Mouse (Mus musculus): ENCODE results near the gene Ppfia4. TPM values are rescaled to one million over a fixed set of nuclear protein-coding genes. Genes with fewer than 3 reads are reported as not detected.

Gene Ppfia4
- polyA plus RNA-seq, 1 experiment from 2014 or later = 10.6 TPM

DNA sequence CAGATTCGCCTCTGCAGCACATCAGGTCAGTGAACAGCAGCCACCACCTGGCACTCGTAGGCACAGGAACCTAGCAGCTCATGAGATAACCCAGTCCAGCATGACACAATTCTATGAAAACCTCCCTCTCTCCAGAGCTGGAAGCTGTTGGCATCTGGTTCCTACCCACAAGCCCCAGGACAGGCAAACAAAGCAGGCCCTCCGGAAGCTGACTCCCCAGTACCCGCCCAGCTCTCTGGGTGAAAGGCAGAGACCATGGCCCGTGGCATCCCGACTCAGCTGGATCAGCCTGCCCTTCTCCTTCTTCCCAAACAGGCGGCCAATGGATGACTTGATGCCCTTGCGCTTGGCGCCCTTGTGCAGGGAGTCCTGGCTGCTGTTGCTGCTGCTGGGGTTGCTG is 16.4 kb downstream of the Ppfia4 start:
- Histone ChIP-seq H3K4me1 (ENCODE audit: control insufficient read depth, insufficient read depth, low read length) (no peaks in the 10 kb centered on the region), H3K36me3 (ENCODE audit: control insufficient read depth, insufficient read depth) (no peaks in the 10 kb centered on the region), H3K4me3 (ENCODE audit: low read length) (no peak overlapping the region), H3K27me3 (ENCODE audit: control insufficient read depth, insufficient read depth, low read length) (no peaks in the 10 kb centered on the region), H3K4me2 (ENCODE audit: low read depth, low read length) (no peak overlapping the region), H3K27ac (ENCODE audit: low read length) (no peak overlapping the region), H3K9ac (ENCODE audit: low read length) (no peak overlapping the region), H3K9me3 (replicated peaks; ENCODE audit: control insufficient read depth, low read length) (no peaks in the 10 kb centered on the region)
- WGBS = 84% methylated on average over 9 of the region's 9 CpGs
- ATAC-seq (replicated peaks; ENCODE audit: extremely low read depth, insufficient read depth, low FRiP score) = no peak

DNA sequence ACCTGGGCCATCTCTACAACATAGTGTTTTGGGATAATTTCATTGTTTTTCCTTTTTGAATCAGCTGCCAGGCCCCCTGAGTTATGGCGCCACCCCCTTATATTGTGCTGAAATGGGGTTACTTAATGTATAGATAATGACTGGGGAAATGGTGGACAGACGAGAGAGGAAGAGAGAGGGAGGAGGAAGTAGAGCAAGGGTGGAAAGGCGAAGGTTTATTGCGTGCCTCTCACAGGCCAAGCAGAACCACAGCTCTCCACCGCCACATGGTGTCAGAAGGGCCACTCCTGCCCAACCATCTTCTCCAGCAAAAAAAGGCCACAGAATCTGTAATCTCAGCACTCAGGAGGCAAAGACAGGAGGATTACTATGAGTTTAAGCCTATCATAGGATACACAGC is 17.5 kb downstream of the Ppfia4 start:
- Histone ChIP-seq H3K9me3 (replicated peaks; ENCODE audit: control insufficient read depth, low read length) (no peaks in the 10 kb centered on the region), H3K4me3 (ENCODE audit: low read length) (no peak overlapping the region), H3K27ac (ENCODE audit: low read length) (no peak overlapping the region), H3K4me1 (ENCODE audit: control insufficient read depth, insufficient read depth, low read length) (no peaks in the 10 kb centered on the region), H3K9ac (ENCODE audit: low read length) (no peak overlapping the region), H3K27me3 (ENCODE audit: control insufficient read depth, insufficient read depth, low read length) (no peaks in the 10 kb centered on the region), H3K4me2 (ENCODE audit: low read depth, low read length) (no peak overlapping the region), H3K36me3 (ENCODE audit: control insufficient read depth, insufficient read depth) (no peaks in the 10 kb centered on the region)
- WGBS = 84% methylated on average over 5 of the region's 5 CpGs
- ATAC-seq (replicated peaks; ENCODE audit: extremely low read depth, insufficient read depth, low FRiP score) = no peak

DNA sequence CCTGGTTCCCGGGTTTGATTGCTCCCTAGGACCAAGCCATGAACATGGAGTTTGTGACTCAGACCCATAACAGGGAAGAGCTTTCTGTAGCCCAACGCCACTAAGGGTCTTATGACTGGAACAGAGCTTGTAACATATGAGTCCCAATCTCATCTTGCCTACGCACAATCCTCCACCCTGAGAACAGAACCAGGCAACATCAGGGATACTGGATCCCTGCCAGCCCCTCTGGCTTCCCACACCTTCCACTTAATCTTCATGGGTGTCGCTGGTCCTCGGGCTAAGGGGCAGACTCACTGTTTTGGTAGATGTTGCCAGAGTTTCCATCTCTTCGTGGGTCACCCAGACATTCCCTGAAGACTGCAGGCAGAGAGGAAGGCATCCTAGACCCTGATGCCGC is 21.0 kb downstream of the Ppfia4 start:
- 81% methylated on average over 7 of the region's 7 CpGs for WGBS
- Histone ChIP-seq H3K9ac (ENCODE audit: low read length) (no peak overlapping the region), H3K27ac (ENCODE audit: low read length) (no peak overlapping the region), H3K4me1 (ENCODE audit: control insufficient read depth, insufficient read depth, low read length) (no peaks in the 10 kb centered on the region), H3K4me3 (ENCODE audit: low read length) (no peak overlapping the region), H3K27me3 (ENCODE audit: control insufficient read depth, insufficient read depth, low read length) (no peaks in the 10 kb centered on the region), H3K36me3 (ENCODE audit: control insufficient read depth, insufficient read depth) (no peaks in the 10 kb centered on the region), H3K4me2 (ENCODE audit: low read depth, low read length) (no peak overlapping the region), H3K9me3 (replicated peaks; ENCODE audit: control insufficient read depth, low read length) (no peaks in the 10 kb centered on the region)
- ATAC-seq (replicated peaks; ENCODE audit: extremely low read depth, insufficient read depth, low FRiP score) = no peak

DNA sequence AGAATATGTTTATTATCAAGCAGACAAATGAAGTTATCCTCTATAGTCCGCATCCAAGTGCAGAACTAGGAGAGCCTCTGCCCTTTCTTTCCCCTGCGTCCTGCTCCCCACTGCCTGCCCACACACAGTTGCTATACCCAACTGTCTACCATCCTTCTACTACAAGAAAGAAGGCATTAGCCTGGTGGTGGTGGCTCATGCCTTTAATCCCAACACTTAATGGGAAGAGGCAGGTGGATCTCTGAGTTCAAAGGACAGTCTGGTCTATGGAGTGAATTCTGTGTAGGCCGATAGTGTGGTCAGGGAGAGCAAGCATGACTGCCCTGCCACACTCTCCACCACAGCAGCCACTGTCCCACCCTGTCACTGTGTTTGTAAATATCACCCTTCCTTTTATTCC is 22.0 kb downstream of the Ppfia4 start:
- H3K4me2 ChIP-seq (ENCODE audit: low read depth, low read length) = no peak overlapping the region
- no peaks in the 10 kb centered on the region for H3K9me3 ChIP-seq (replicated peaks; ENCODE audit: control insufficient read depth, low read length)
- no peak overlapping the region for H3K27ac ChIP-seq (ENCODE audit: low read length)
- no peaks in the 10 kb centered on the region for H3K4me1 ChIP-seq (ENCODE audit: control insufficient read depth, insufficient read depth, low read length)
- no peak overlapping the region for H3K9ac ChIP-seq (ENCODE audit: low read length)
- 90% methylated on average over 3 of the region's 3 CpGs for WGBS
- H3K27me3 ChIP-seq (ENCODE audit: control insufficient read depth, insufficient read depth, low read length) = no peaks in the 10 kb centered on the region
- H3K4me3 ChIP-seq (ENCODE audit: low read length) = no peak overlapping the region
- H3K36me3 ChIP-seq (ENCODE audit: control insufficient read depth, insufficient read depth) = no peaks in the 10 kb centered on the region
- ATAC-seq (replicated peaks; ENCODE audit: extremely low read depth, insufficient read depth, low FRiP score) = no peak

DNA sequence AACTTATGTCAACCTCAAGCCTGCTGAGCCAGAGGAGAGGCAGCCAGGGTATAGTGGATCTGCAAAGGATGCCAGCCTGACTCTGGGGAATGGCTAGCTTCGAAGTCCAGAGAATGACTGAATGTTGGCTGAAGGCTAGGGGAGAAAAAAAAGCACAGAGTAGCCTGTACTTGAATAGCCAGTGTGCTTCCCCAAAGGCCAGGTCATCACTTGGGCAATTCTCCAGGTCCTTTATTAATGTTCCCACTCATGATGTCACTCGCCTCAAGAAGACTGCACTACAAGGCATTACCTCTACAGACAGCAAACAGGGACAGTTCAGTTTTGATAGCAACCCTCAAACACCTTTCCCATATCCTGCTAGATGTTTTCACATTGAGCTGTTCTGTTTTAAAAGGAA is 22.4 kb downstream of the Ppfia4 start:
- WGBS = 79% methylated on average over 2 of the region's 2 CpGs
- Histone ChIP-seq H3K4me3 (ENCODE audit: low read length) (no peak overlapping the region), H3K27me3 (ENCODE audit: control insufficient read depth, insufficient read depth, low read length) (no peaks in the 10 kb centered on the region), H3K27ac (ENCODE audit: low read length) (no peak overlapping the region), H3K9ac (ENCODE audit: low read length) (no peak overlapping the region), H3K4me1 (ENCODE audit: control insufficient read depth, insufficient read depth, low read length) (no peaks in the 10 kb centered on the region), H3K36me3 (ENCODE audit: control insufficient read depth, insufficient read depth) (no peaks in the 10 kb centered on the region), H3K9me3 (replicated peaks; ENCODE audit: control insufficient read depth, low read length) (no peaks in the 10 kb centered on the region), H3K4me2 (ENCODE audit: low read depth, low read length) (no peak overlapping the region)
- ATAC-seq (replicated peaks; ENCODE audit: extremely low read depth, insufficient read depth, low FRiP score) = no peak

DNA sequence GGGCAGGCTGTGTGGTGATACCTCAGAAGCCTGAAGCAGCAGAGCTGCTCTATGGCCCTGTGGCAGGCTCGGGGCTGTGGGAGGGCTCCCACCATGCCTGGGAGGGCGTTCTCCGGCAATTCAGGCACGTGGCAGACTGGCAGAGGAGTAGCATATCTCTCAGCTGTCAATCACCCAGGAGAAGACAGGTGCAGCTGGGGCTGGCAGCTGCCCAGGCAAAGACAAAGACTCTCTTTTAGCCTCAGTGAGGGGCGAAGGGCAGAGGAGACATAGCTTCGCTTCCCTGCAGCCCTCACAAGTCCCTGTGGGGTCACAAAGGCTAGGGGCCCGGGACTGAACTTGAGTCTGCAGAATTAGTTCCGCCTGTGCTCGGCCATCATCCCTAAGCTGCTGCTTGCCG is 25.3 kb downstream of the Ppfia4 start:
- ATAC-seq (replicated peaks; ENCODE audit: extremely low read depth, insufficient read depth, low FRiP score) = no peak
- H3K9me3 ChIP-seq (replicated peaks; ENCODE audit: control insufficient read depth, low read length) = no peaks in the 10 kb centered on the region
- no peaks in the 10 kb centered on the region for H3K36me3 ChIP-seq (ENCODE audit: control insufficient read depth, insufficient read depth)
- WGBS = 60% methylated on average over 10 of the region's 10 CpGs
- H3K4me2 ChIP-seq (ENCODE audit: low read depth, low read length) = no peak overlapping the region
- H3K4me1 ChIP-seq (ENCODE audit: control insufficient read depth, insufficient read depth, low read length) = peaks cover 15% of the 10 kb centered on the region
- no peak overlapping the region for H3K27ac ChIP-seq (ENCODE audit: low read length)
- no peak overlapping the region for H3K9ac ChIP-seq (ENCODE audit: low read length)
- no peak overlapping the region for H3K4me3 ChIP-seq (ENCODE audit: low read length)
- H3K27me3 ChIP-seq (ENCODE audit: control insufficient read depth, insufficient read depth, low read length) = no peaks in the 10 kb centered on the region

DNA sequence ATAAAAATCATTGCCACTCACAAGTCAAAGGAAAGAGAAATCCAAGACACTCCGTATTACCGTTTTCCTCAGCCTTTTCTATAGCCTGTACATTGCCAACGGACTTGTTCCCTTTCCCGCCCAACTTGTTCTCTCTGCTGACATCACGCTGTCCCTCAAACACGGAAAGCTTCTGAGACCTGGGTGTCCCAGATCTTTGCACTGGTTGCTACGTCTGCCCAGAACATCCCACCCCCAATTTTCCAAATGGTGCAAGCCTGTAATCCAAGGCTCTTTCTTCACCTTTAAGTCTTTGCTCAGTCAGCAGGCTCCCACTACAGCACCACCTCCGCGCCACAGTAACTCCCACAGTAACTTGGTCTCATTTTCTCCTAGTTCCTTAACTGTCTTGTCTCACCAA is 27.8 kb downstream of the Ppfia4 start:
- 93% methylated on average over 9 of the region's 9 CpGs for WGBS
- Histone ChIP-seq H3K4me3 (ENCODE audit: low read length) (no peak overlapping the region), H3K36me3 (ENCODE audit: control insufficient read depth, insufficient read depth) (no peaks in the 10 kb centered on the region), H3K4me2 (ENCODE audit: low read depth, low read length) (no peak overlapping the region), H3K4me1 (ENCODE audit: control insufficient read depth, insufficient read depth, low read length) (peaks cover 28% of the 10 kb centered on the region), H3K27ac (ENCODE audit: low read length) (no peak overlapping the region), H3K9ac (ENCODE audit: low read length) (no peak overlapping the region), H3K9me3 (replicated peaks; ENCODE audit: control insufficient read depth, low read length) (no peaks in the 10 kb centered on the region), H3K27me3 (ENCODE audit: control insufficient read depth, insufficient read depth, low read length) (no peaks in the 10 kb centered on the region)
- ATAC-seq (replicated peaks; ENCODE audit: extremely low read depth, insufficient read depth, low FRiP score) = no peak

DNA sequence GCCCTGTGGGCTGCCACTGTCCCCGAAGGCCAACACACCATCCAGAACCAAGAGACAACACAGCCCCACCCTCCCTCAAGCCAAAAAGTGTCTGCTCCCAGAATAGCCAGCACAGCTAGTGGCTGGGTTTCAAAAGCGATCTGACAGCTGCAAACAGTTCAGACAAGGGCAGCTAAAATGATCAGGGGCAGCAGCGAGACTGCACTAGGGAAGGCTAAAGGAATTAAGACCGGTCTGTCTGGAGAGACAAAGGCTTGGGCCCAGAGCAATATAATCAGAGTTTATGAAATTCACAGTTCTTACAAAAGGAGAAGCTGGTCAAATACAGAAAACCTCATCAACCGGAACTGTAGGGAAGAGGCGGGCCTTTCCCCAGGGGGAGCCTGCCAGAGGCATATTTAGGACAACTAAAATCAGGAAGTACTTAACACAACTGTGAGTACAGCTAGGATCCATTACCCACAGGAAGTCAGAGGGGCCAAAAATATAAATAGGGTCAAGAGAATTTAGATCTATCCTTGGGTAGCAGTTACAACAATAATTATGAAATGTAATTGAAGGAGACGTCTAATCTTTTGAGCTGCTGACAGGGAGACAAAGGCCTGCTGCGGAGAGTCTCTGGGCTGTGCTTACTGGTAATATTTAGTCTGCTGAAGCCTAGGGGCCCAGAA is 30.0 kb downstream of the Ppfia4 start:
- Histone ChIP-seq H3K36me3 (ENCODE audit: control insufficient read depth, insufficient read depth) (no peaks in the 10 kb centered on the region), H3K27ac (ENCODE audit: low read length) (peak overlapping the region; percentile 91), H3K4me3 (ENCODE audit: low read length) (no peak overlapping the region), H3K4me2 (ENCODE audit: low read depth, low read length) (peak overlapping the region; percentile 21), H3K9ac (ENCODE audit: low read length) (peak overlapping the region; percentile 59), H3K9me3 (replicated peaks; ENCODE audit: control insufficient read depth, low read length) (no peaks in the 10 kb centered on the region), H3K27me3 (ENCODE audit: control insufficient read depth, insufficient read depth, low read length) (peaks cover 2% of the 10 kb centered on the region; the same call in 1 of the 2 replicates), H3K4me1 (ENCODE audit: control insufficient read depth, insufficient read depth, low read length) (peaks cover 34% of the 10 kb centered on the region)
- WGBS = 17% methylated on average over 8 of the region's 8 CpGs
- ATAC-seq (replicated peaks; ENCODE audit: extremely low read depth, insufficient read depth, low FRiP score) = peak; percentile 75

DNA sequence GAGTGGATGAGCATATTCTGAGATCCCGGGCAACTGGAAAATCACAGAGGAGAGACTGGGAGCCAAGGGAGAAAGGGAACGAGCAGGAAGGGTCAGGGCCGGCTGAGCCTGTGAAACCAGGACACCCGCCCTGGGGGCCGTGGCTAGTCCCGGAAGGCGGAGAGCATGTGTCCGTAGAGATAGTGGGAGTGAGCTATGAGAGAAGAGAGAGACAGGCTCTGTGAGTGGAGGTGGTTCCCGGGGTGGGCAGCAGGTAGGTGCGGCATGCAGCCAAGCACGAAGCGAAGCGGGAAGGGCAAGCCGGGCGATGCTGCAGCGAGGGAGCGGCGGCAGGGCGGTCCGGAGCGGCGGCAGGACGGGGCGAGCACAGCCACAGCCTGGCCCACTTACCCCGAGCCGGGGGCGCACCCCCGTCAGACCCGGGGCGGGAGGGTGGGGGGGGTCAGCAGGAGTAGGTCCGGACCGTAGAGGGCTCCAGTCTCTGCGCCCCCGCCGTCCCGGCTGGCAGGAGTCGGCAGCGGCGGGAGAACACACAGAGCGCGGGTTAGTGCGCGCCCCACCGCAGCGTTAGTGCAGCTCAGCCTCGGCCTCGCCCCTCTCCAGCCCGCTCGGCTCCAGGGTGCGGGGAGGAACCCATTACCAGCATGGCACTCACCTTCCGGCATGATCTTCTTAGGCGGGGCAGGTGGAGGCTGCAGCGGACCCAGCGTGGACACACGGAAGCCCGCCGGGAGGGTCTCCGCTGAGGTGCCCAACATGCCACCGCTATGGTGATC is 33.9 kb downstream of the Ppfia4 start:
- H3K9me3 ChIP-seq (replicated peaks; ENCODE audit: control insufficient read depth, low read length) = 0 out of 2 replicates have a peak, but pooled peaks cover 3% of the 10 kb centered on the region
- H3K4me2 ChIP-seq (ENCODE audit: low read depth, low read length) = peak overlapping the region; percentile 89
- peaks cover 2% of the 10 kb centered on the region; the same call in 1 of the 2 replicates for H3K27me3 ChIP-seq (ENCODE audit: control insufficient read depth, insufficient read depth, low read length)
- 0 out of 2 replicates have a peak, but pooled peaks cover 3% of the 10 kb centered on the region for H3K36me3 ChIP-seq (ENCODE audit: control insufficient read depth, insufficient read depth)
- ATAC-seq (replicated peaks; ENCODE audit: extremely low read depth, insufficient read depth, low FRiP score) = 0 out of 2 replicates have a peak, but pooled peaks have one; percentile 25
- H3K9ac ChIP-seq (ENCODE audit: low read length) = peak overlapping the region; percentile 78
- H3K27ac ChIP-seq (ENCODE audit: low read length) = no peak overlapping the region
- H3K4me1 ChIP-seq (ENCODE audit: control insufficient read depth, insufficient read depth, low read length) = peaks cover 31% of the 10 kb centered on the region
- peak overlapping the region; percentile 59 for H3K4me3 ChIP-seq (ENCODE audit: low read length)
- 10% methylated on average over 49 of the region's 59 CpGs for WGBS

All from heart, embryonic 16.5 days (tissue).